8 mouse cellular contexts compared by ENCODE assay signal in genomic region chrX:75415936-75416785, GRCm38 (mm10). TPM values are rescaled to one million over a fixed set of nuclear protein-coding genes. Genes with fewer than 3 reads are reported as not detected.
DNase-seq lines count a peak whose midpoint lies in the region; ATAC-seq and TF ChIP-seq lines count a peak whose summit lies in the region.

Gene Cmc4 (minus strand): TSS chrX:75416584.
Gene Mtcp1 (minus strand): TSS chrX:75416588.
Gene Brcc3 (plus strand): TSS chrX:75416628.

- no peak within 1 kb of the TSS; the same call in 1 of the 2 replicates for H3K27ac ChIP-seq in ES-Bruce4 (ENCODE audit: insufficient read depth, low read length)
- H3K27ac ChIP-seq in forebrain, embryonic 13.5 days: peak within 1 kb of the TSS; percentile 83
- peak within 1 kb of the TSS; percentile 87 for H3K27ac ChIP-seq in neural tube, embryonic 15.5 days (replicated peaks)

- intact Hi-C loops in heart, postnatal 14 days (cut with DNase I): no loop called here

- WGBS in forebrain, embryonic 13.5 days: 17% methylated on average over 44 of the region's 52 CpGs
- 15% methylated on average over 50 of the region's 52 CpGs for WGBS in neural tube, embryonic 15.5 days

- peak within 1 kb of the TSS; percentile 90 for H3K4me3 ChIP-seq in ES-Bruce4 (ENCODE audit: low read depth, low read length)
- peak within 1 kb of the TSS; percentile 50 for H3K4me3 ChIP-seq in forebrain, embryonic 13.5 days
- H3K4me3 ChIP-seq in neural tube, embryonic 15.5 days (replicated peaks): peak within 1 kb of the TSS; percentile 54

- no peak for TF ChIP-seq CTCF in ES-Bruce4 (IDR thresholded peaks at IDR 0.05; ENCODE audit: low read depth, low read length)

- TF ChIP-seq EP300 in ES-Bruce4 (IDR thresholded peaks at IDR 0.05; ENCODE audit: insufficient read depth, low read depth, low read length): no peak

- H3K36me3 ChIP-seq in ES-Bruce4 (ENCODE audit: control insufficient read depth, insufficient read depth, low read length, poor library complexity, severe bottlenecking): no peaks in the 10 kb centered on the region
- H3K36me3 ChIP-seq in forebrain, embryonic 13.5 days (ENCODE audit: poor library complexity, severe bottlenecking): no peaks in the 10 kb centered on the region
- H3K36me3 ChIP-seq in neural tube, embryonic 15.5 days: no peaks in the 10 kb centered on the region

- peak; percentile 100 for ATAC-seq in cerebellum, adult (ENCODE audit: insufficient number of reproducible peaks, low FRiP score, low TSS enrichment)
- ATAC-seq in forebrain, embryonic 13.5 days: peak; percentile 100
- peak; percentile 100 for ATAC-seq in neural tube, embryonic 15.5 days (ENCODE audit: low FRiP score)

- H3K4me2 ChIP-seq in forebrain, embryonic 13.5 days: peak within 1 kb of the TSS; percentile 60
- H3K4me2 ChIP-seq in neural tube, embryonic 15.5 days: peak within 1 kb of the TSS; percentile 53

- peak; percentile 85 to 87 for DNase-seq in heart, postnatal 14 days
- DNase-seq in layer of hippocampus, adult 11-12 months (ENCODE audit: low spot score): peak; percentile 82
- DNase-seq in lung, adult 18-20 months: peak; percentile 92 to 93
- DNase-seq in testis, postnatal 14 days (ENCODE audit: low spot score): peak; percentile 88

- no peaks in the 10 kb centered on the region for H3K27me3 ChIP-seq in ES-Bruce4 (ENCODE audit: control insufficient read depth, insufficient read depth, low read length, poor library complexity, severe bottlenecking)
- H3K27me3 ChIP-seq in forebrain, embryonic 13.5 days: no peaks in the 10 kb centered on the region
- no peaks in the 10 kb centered on the region for H3K27me3 ChIP-seq in neural tube, embryonic 15.5 days (replicated peaks)

- no peaks in the 10 kb centered on the region for H3K9me3 ChIP-seq in ES-Bruce4 (replicated peaks; ENCODE audit: control insufficient read depth, insufficient read depth, low read length, poor library complexity, severe bottlenecking)
- no peaks in the 10 kb centered on the region for H3K9me3 ChIP-seq in forebrain, embryonic 13.5 days (replicated peaks)
- no peaks in the 10 kb centered on the region for H3K9me3 ChIP-seq in neural tube, embryonic 15.5 days (replicated peaks)

- TF ChIP-seq POLR2A in ES-Bruce4 (IDR thresholded peaks at IDR 0.05; ENCODE audit: insufficient read depth, low read length): peak; percentile 81

- H3K9ac ChIP-seq in ES-Bruce4 (ENCODE audit: low read depth, poor library complexity, severe bottlenecking): peak within 1 kb of the TSS; percentile 67
- peak within 1 kb of the TSS; percentile 71 for H3K9ac ChIP-seq in forebrain, embryonic 13.5 days
- peak within 1 kb of the TSS; percentile 54 for H3K9ac ChIP-seq in neural tube, embryonic 15.5 days (replicated peaks)

- no peaks in the 10 kb centered on the region for H3K4me1 ChIP-seq in ES-Bruce4 (ENCODE audit: control insufficient read depth, insufficient read depth, low read length)
- H3K4me1 ChIP-seq in forebrain, embryonic 13.5 days: peaks cover 8% of the 10 kb centered on the region; the same call in 1 of the 2 replicates
- H3K4me1 ChIP-seq in neural tube, embryonic 15.5 days: 0 out of 2 replicates have a peak, but pooled peaks cover 2% of the 10 kb centered on the region

RNA-seq across cellular contexts. Expression of gene Cmc4, which starts in this region (rescaled TPM):
- polyA plus RNA-seq in ES-Bruce4 (2011; ENCODE audit: insufficient read depth, insufficient read length, low read depth, missing spikeins): 8.4 and 11.8 TPM in 2 replicates
- polyA plus RNA-seq in forebrain, embryonic 13.5 days (2015; fragmentation: Nextera tagmentation; extraction: Ambion mirVana): 26.1 and 26.2 TPM in 2 replicates
- 10 to 100 TPM; 11.6 to 12.1 TPM for total RNA-seq in heart, postnatal 14 days (2021)
- polyA plus RNA-seq in neural tube, embryonic 15.5 days (2015; fragmentation: Nextera tagmentation; extraction: Ambion mirVana): 27.0 and 28.0 TPM in 2 replicates

RNA-seq across cellular contexts. Expression of gene Mtcp1, which starts in this region (rescaled TPM):
- 11.8 and 14.6 TPM in 2 replicates for polyA plus RNA-seq in ES-Bruce4 (2011; ENCODE audit: insufficient read depth, insufficient read length, low read depth, missing spikeins)
- 10.1 and 11.0 TPM in 2 replicates for polyA plus RNA-seq in forebrain, embryonic 13.5 days (2015; fragmentation: Nextera tagmentation; extraction: Ambion mirVana)
- 1 to 10 TPM; 5.3 TPM for total RNA-seq in heart, postnatal 14 days (2021)
- polyA plus RNA-seq in neural tube, embryonic 15.5 days (2015; fragmentation: Nextera tagmentation; extraction: Ambion mirVana): 5.7 and 5.8 TPM in 2 replicates

RNA-seq across cellular contexts. Expression of gene Brcc3, which starts in this region (rescaled TPM):
- 39.6 and 42.4 TPM in 2 replicates for polyA plus RNA-seq in ES-Bruce4 (2011; ENCODE audit: insufficient read depth, insufficient read length, low read depth, missing spikeins)
- 70.4 and 75.5 TPM in 2 replicates for polyA plus RNA-seq in forebrain, embryonic 13.5 days (2015; fragmentation: Nextera tagmentation; extraction: Ambion mirVana)
- total RNA-seq in heart, postnatal 14 days (2021): 10 to 100 TPM; 18.3 to 22.9 TPM
- 47.1 and 50.7 TPM in 2 replicates for polyA plus RNA-seq in neural tube, embryonic 15.5 days (2015; fragmentation: Nextera tagmentation; extraction: Ambion mirVana)
